Mouse (Mus musculus) lung, embryonic 16.5 days (tissue): ENCODE data around the gene Ankrd24. TPM values are rescaled to one million over a fixed set of nuclear protein-coding genes. Genes with fewer than 3 reads are reported as not detected.
A peak's percentile ranks its signal among the peaks of the same experiment; 100 is the strongest.
"Not testable (repeated sequence)": the region's sequence is repeated elsewhere in the genome, so short reads cannot be mapped to it uniquely, and the experiment has no call there.

Experiments
- ATAC-seq: fragments of 200-750 bp; cut with Nextera tagmentation; 2 replicates; pipeline ENCODE4 v1.8.0; 2017; ENCODE audit warnings: low read depth, mild to moderate bottlenecking, moderate library complexity
- H3K27ac ChIP-seq: fragments of 300-500 bp; sonication (generic); 2 replicates; pipeline ENCODE4 v1.5.1; 2014; ENCODE audit warnings: mild to moderate bottlenecking, control low read depth, low read length
- H3K27me3 ChIP-seq: fragments of 300-500 bp; sonication (generic); 2 replicates; pipeline ENCODE4 v1.6.1; 2014; ENCODE audit warnings: low read depth, low read length, mixed read lengths; ENCODE audit not compliant: control insufficient read depth, insufficient read depth
- H3K36me3 ChIP-seq: fragments of 300-500 bp; sonication (generic); 2 replicates; pipeline ENCODE4 v1.6.1; 2014; ENCODE audit warnings: low read length; ENCODE audit not compliant: control insufficient read depth, insufficient read depth
- H3K4me1 ChIP-seq: fragments of 300-500 bp; sonication (generic); replicated peaks from 2 replicates; pipeline ENCODE4 v1.6.1; 2014; ENCODE audit warnings: low read length, mixed read lengths; ENCODE audit not compliant: control insufficient read depth, insufficient read depth
- H3K4me2 ChIP-seq: fragments of 300-500 bp; sonication (generic); 2 replicates; pipeline ENCODE4 v1.6.1; 2014; ENCODE audit warnings: low read depth, low read length, control low read depth
- H3K4me3 ChIP-seq: fragments of 300-500 bp; sonication (generic); 2 replicates; pipeline ENCODE4 v1.5.1; 2014; ENCODE audit warnings: mild to moderate bottlenecking, low read length, control low read depth
- H3K9ac ChIP-seq: fragments of 300-500 bp; sonication (generic); 2 replicates; pipeline ENCODE4 v1.6.1; 2014; ENCODE audit warnings: low read length, control low read depth
- H3K9me3 ChIP-seq: fragments of 300-500 bp; sonication (generic); 2 replicates; pipeline ENCODE4 v1.6.1; 2016; ENCODE audit warnings: low read length; ENCODE audit not compliant: control insufficient read depth
- WGBS: fragments of 180-500 bp; shearing (Covaris S2); extraction: QIAGEN DNeasy Blood & Tissue Kit; methylation state at CpG from one replicate; pipeline ENCODE4 v1.1.7; 2014; 5-methylcytosine and 5-hydroxymethylcytosine counted together
- polyA plus RNA-seq: library from polyadenylated mRNA; unstranded; fragments of >200 nt; fragmentation: Nextera tagmentation; extraction: Ambion mirVana; gene quantifications from 2 replicates; pipeline ENCODE4 v1.2.1, GENCODE M21; 2015

Gene Ankrd24
- polyA plus RNA-seq, 1 experiment from 2014 or later = 9.2 TPM

- Histone ChIP-seq H3K4me2 (no peak overlapping the region), H3K27ac (no peak overlapping the region), H3K4me3 (no peak overlapping the region), H3K9me3 (no peaks in the 10 kb centered on the region), H3K9ac (no peak overlapping the region), H3K4me1 (peaks cover 12% of the 10 kb centered on the region), H3K36me3 (no peaks in the 10 kb centered on the region), H3K27me3 (no peaks in the 10 kb centered on the region)
- no peak for ATAC-seq
- 79% methylated on average over 7 of the region's 7 CpGs for WGBS
Observed at GRCm38 (mm10) chr10:81646015-81646555, 17.7 kb downstream of the Ankrd24 start.

- Histone ChIP-seq H3K4me2 (peak within 1 kb of the TSS; percentile 65), H3K9ac (peak within 1 kb of the TSS; percentile 74), H3K4me3 (peak within 1 kb of the TSS; percentile 57), H3K27ac (peak within 1 kb of the TSS; percentile 39; the same call in 1 of the 2 replicates)
- peak; percentile 95 for ATAC-seq
- H3K9me3 ChIP-seq, H3K36me3 ChIP-seq, H3K4me1 ChIP-seq, H3K27me3 ChIP-seq: not testable (repeated sequence)
- WGBS = 1% methylated on average over 33 of the region's 52 CpGs
Observed at GRCm38 (mm10) chr10:81648803-81649775, 20.7 kb downstream of the Ankrd24 start, which contains the start of gene Gm10778. Gene Gm10778, plus strand, starts transcription at chr10:81649059.

- peaks cover 18% of the 10 kb centered on the region for H3K36me3 ChIP-seq
- H3K27me3 ChIP-seq = no peaks in the 10 kb centered on the region
- WGBS = 95% methylated on average over 10 of the region's 10 CpGs
- no peak overlapping the region for H3K4me2 ChIP-seq
- no peak overlapping the region for H3K9ac ChIP-seq
- ATAC-seq = no peak
- H3K9me3 ChIP-seq = peaks cover 19% of the 10 kb centered on the region
- H3K4me1 ChIP-seq = no peaks in the 10 kb centered on the region
- H3K27ac ChIP-seq = no peak overlapping the region
- H3K4me3 ChIP-seq = no peak overlapping the region
Observed at GRCm38 (mm10) chr10:81655178-81655577, 26.8 kb downstream of the Ankrd24 start.

- Histone ChIP-seq H3K27me3 (no peaks in the 10 kb centered on the region), H3K9me3 (peaks cover 19% of the 10 kb centered on the region)
Observed at GRCm38 (mm10) chr10:81656174-81656573, 27.8 kb downstream of the Ankrd24 start.

GRCm38 (mm10) chr10:81687114-81687513 is 58.8 kb downstream of the Ankrd24 start:
- ATAC-seq, H3K36me3 ChIP-seq, H3K4me2 ChIP-seq, H3K9me3 ChIP-seq, H3K27ac ChIP-seq, H3K4me3 ChIP-seq, H3K4me1 ChIP-seq, H3K27me3 ChIP-seq, H3K9ac ChIP-seq: not testable (repeated sequence)
- no CpG with 5 or more reads among the region's 18 CpGs for WGBS

More at GRCm38 (mm10) chr10:81656174-81656573, 27.8 kb downstream of the Ankrd24 start:
- Histone ChIP-seq H3K4me1 (no peaks in the 10 kb centered on the region), H3K4me2 (no peak overlapping the region), H3K27ac (no peak overlapping the region), H3K4me3 (no peak overlapping the region), H3K9ac (no peak overlapping the region), H3K36me3 (peaks cover 18% of the 10 kb centered on the region)
- no peak for ATAC-seq
- 98% methylated on average over 2 of the region's 2 CpGs for WGBS

Other genes starting within 250 kb of the Ankrd24 start
- gene Dohh, start 244.1 kb upstream of the Ankrd24 start, polyA plus RNA-seq = 71.4 and 73.1 TPM in 2 replicates
- gene Gm48551, start 244.1 kb upstream of the Ankrd24 start, polyA plus RNA-seq = 3.0 and 3.1 TPM in 2 replicates
- gene Gm48552, start 239.5 kb upstream of the Ankrd24 start, polyA plus RNA-seq = 1.2 and 1.7 TPM in 2 replicates
- gene Smim24, start 235.5 kb upstream of the Ankrd24 start, polyA plus RNA-seq = 7.9 and 9.0 TPM in 2 replicates
- gene Nfic, start 172.9 kb upstream of the Ankrd24 start, polyA plus RNA-seq = 92.5 and 106 TPM in 2 replicates
- gene Celf5, start 145.8 kb upstream of the Ankrd24 start, polyA plus RNA-seq = 0.40 and 0.67 TPM in 2 replicates
- 82.9 and 83.6 TPM in 2 replicates for gene Ncln, start 132.1 kb upstream of the Ankrd24 start, polyA plus RNA-seq
- 2.8 and 4.1 TPM in 2 replicates for gene S1pr4, start 128.4 kb upstream of the Ankrd24 start, polyA plus RNA-seq
- gene Gna15, start 104.3 kb upstream of the Ankrd24 start, polyA plus RNA-seq = 1.8 and 2.2 TPM in 2 replicates
- gene Gna11, start 83.3 kb upstream of the Ankrd24 start, polyA plus RNA-seq = 68.7 and 70.9 TPM in 2 replicates
- gene Aes, start 69.1 kb upstream of the Ankrd24 start, polyA plus RNA-seq = 377 and 416 TPM in 2 replicates
- 51.2 and 53.3 TPM in 2 replicates for gene Tle2, start 54.0 kb upstream of the Ankrd24 start, polyA plus RNA-seq
- 30.1 and 33.8 TPM in 2 replicates for gene Tle6, start 27.5 kb upstream of the Ankrd24 start, polyA plus RNA-seq
- gene BC025920, start 22.3 kb upstream of the Ankrd24 start, polyA plus RNA-seq = 0.24 and 0.98 TPM in 2 replicates
- 38.0 and 40.0 TPM in 2 replicates for gene Sirt6, start 743 bp upstream of the Ankrd24 start, polyA plus RNA-seq
- 4.8 and 5.0 TPM in 2 replicates for gene Gm10778, start 20.5 kb downstream of the Ankrd24 start, polyA plus RNA-seq
- 18.5 and 20.9 TPM in 2 replicates for gene Zfp433, start 76.3 kb downstream of the Ankrd24 start, polyA plus RNA-seq
- gene Gm3055, start 142.6 kb downstream of the Ankrd24 start, polyA plus RNA-seq = 10.2 and 10.6 TPM in 2 replicates
- 2.5 and 3.9 TPM in 2 replicates for gene Gm4767, start 183.6 kb downstream of the Ankrd24 start, polyA plus RNA-seq
- 9.0 and 10.9 TPM in 2 replicates for gene Gm32687, start 235.4 kb downstream of the Ankrd24 start, polyA plus RNA-seq